Mouse (Mus musculus): ENCODE data around the gene Ttc30a2.

- TF ChIP-seq CTCF (IDR thresholded peaks at IDR 0.05; ENCODE audit: low read depth) (no peak), EP300 (IDR thresholded peaks at IDR 0.05; ENCODE audit: low read depth) (no peak)
These were observed 5.1 kb upstream of the Ttc30a2 start for GRCm38 (mm10) chr2:75983091-75983490.

Measured in liver, postnatal 0 days (tissue).